Mouse (Mus musculus) limb, embryonic 12.5 days (tissue): ENCODE data around the gene Zfp618. TPM values are rescaled to one million over a fixed set of nuclear protein-coding genes. Genes with fewer than 3 reads are reported as not detected.

ENCODE experiments used
- ATAC-seq: fragments of 200-750 bp; cut with Nextera tagmentation; 2 replicates; pipeline ENCODE4 v1.8.0; 2017; ENCODE audit warnings: low read depth, moderate TSS enrichment; ENCODE audit not compliant: insufficient number of reproducible peaks, insufficient read depth, low FRiP score, low TSS enrichment
- H3K27ac ChIP-seq: fragments of 300-500 bp; sonication (generic); 2 replicates; pipeline ENCODE4 v1.5.1; 2016; ENCODE audit warnings: mild to moderate bottlenecking, moderate library complexity
- H3K27me3 ChIP-seq: fragments of 300-500 bp; sonication (generic); 2 replicates; pipeline ENCODE4 v1.6.1; 2016; ENCODE audit warnings: mild to moderate bottlenecking, moderate library complexity
- H3K36me3 ChIP-seq: fragments of 300-500 bp; sonication (generic); 2 replicates; pipeline ENCODE4 v1.6.1; 2016; ENCODE audit warnings: mild to moderate bottlenecking, moderate library complexity
- H3K4me1 ChIP-seq: fragments of 300-500 bp; sonication (generic); replicated peaks from 2 replicates; pipeline ENCODE4 v1.6.1; 2016
- H3K4me2 ChIP-seq: fragments of 300-500 bp; sonication (generic); 2 replicates; pipeline ENCODE4 v1.6.1; 2016; ENCODE audit warnings: mild to moderate bottlenecking, moderate library complexity
- H3K4me3 ChIP-seq: fragments of 300-500 bp; sonication (generic); replicated peaks from 2 replicates; pipeline ENCODE4 v1.5.1; 2016; ENCODE audit warnings: mild to moderate bottlenecking
- H3K9ac ChIP-seq: fragments of 300-500 bp; sonication (generic); replicated peaks from 2 replicates; pipeline ENCODE4 v1.6.1; 2016; ENCODE audit warnings: mild to moderate bottlenecking, moderate library complexity
- H3K9me3 ChIP-seq: fragments of 300-500 bp; sonication (generic); 2 replicates; pipeline ENCODE4 v1.6.1; 2016; ENCODE audit warnings: mild to moderate bottlenecking, moderate library complexity
- WGBS: fragments of 180-500 bp; shearing (Covaris S2); methylation state at CpG from one replicate; pipeline ENCODE4 v1.1.7; 2016; 5-methylcytosine and 5-hydroxymethylcytosine counted together
- polyA plus RNA-seq: library from polyadenylated mRNA; unstranded; fragments of >200 nt; fragmentation: Nextera tagmentation; extraction: Ambion mirVana; gene quantifications from 2 replicates; pipeline ENCODE4 v1.2.1, GENCODE M21; 2016

Zfp618 gene
- polyA plus RNA-seq, 1 experiment from 2014 or later = 46.1 TPM

DNA sequence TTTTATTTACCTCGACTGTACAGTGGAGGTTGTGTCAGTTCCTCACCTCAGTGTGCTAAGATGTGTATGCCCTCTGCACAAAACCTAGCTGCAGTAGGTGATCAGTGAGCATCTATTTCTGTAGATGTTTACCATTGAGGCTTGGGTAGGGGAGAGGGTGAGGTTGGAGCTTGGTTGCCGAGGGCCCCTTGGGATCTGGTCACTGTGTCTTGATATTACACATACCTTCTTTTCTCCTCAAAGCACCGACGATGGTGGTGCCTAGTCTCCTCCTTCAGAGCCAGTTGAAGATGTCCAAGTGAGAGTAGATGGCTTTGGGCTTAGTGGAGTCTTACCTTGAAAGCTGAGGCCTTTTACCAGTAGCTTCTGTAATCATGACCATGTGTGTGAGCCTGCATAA lies 101.4 kb downstream of the Zfp618 start:
- Histone ChIP-seq H3K9ac (no peak overlapping the region), H3K4me2 (no peak overlapping the region), H3K27me3 (no peaks in the 10 kb centered on the region), H3K4me1 (peaks cover 15% of the 10 kb centered on the region), H3K9me3 (no peaks in the 10 kb centered on the region), H3K27ac (no peak overlapping the region), H3K4me3 (no peak overlapping the region), H3K36me3 (peaks cover 20% of the 10 kb centered on the region)
- WGBS = 94% methylated on average over 4 of the region's 4 CpGs
- ATAC-seq = no peak

GRCm38 (mm10) chr4:63067822-63068221 lies 102.4 kb downstream of the Zfp618 start:
- WGBS = 88% methylated on average over 6 of the region's 6 CpGs
- Histone ChIP-seq H3K4me2 (no peak overlapping the region), H3K27me3 (no peaks in the 10 kb centered on the region), H3K36me3 (peaks cover 12% of the 10 kb centered on the region), H3K4me3 (no peak overlapping the region), H3K27ac (no peak overlapping the region), H3K4me1 (peaks cover 16% of the 10 kb centered on the region), H3K9ac (no peak overlapping the region), H3K9me3 (no peaks in the 10 kb centered on the region)
- ATAC-seq = no peak

DNA sequence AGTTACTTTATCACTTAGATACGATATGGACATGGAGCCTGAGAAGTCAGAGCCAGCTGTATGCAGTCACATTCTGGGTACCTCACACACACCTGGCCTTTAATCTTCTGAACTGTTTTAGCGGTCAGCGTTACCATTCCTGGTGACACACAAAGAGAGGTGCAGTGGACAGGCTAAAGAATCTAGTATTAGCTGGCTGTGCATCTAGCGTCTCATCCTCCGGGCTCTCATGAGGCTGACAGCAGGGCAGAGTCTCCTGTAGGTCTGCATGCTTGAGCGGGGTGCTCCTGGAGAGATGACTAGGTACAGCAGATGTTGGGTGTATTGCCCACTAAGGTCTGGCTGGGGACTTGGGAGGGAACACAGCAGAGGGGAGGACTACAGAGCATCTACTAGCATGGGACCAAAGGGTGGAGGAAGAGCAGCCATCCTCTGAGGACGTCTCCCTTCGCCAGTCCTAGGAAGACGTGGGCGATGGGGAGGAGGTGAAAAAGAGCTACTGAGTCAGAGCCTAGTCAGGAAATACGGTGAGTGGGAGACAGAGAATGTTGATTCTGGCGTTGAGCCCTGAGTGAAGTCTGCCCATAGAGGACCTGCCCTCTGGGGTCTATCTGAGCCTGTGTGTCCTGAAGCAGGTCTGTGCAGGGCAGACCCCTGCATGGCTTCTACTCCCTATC lies 103.3 kb downstream of the Zfp618 start:
- Histone ChIP-seq H3K4me3 (no peak overlapping the region), H3K27me3 (no peaks in the 10 kb centered on the region), H3K27ac (no peak overlapping the region), H3K4me2 (no peak overlapping the region), H3K36me3 (0 out of 2 replicates have a peak, but pooled peaks cover 6% of the 10 kb centered on the region), H3K4me1 (peaks cover 20% of the 10 kb centered on the region), H3K9ac (no peak overlapping the region), H3K9me3 (no peaks in the 10 kb centered on the region)
- 93% methylated on average over 12 of the region's 12 CpGs for WGBS
- no peak for ATAC-seq

GRCm38 (mm10) chr4:63071413-63072260 lies 106.3 kb downstream of the Zfp618 start:
- H3K36me3 ChIP-seq = peaks cover 6% of the 10 kb centered on the region; the same call in 1 of the 2 replicates
- H3K27me3 ChIP-seq = no peaks in the 10 kb centered on the region
- no peaks in the 10 kb centered on the region for H3K9me3 ChIP-seq
- no peak overlapping the region for H3K4me3 ChIP-seq
- H3K4me1 ChIP-seq = peaks cover 15% of the 10 kb centered on the region
- H3K27ac ChIP-seq = no peak overlapping the region
- no peak for ATAC-seq
- H3K9ac ChIP-seq = no peak overlapping the region
- no peak overlapping the region for H3K4me2 ChIP-seq
- 79% methylated on average over 15 of the region's 15 CpGs for WGBS

DNA sequence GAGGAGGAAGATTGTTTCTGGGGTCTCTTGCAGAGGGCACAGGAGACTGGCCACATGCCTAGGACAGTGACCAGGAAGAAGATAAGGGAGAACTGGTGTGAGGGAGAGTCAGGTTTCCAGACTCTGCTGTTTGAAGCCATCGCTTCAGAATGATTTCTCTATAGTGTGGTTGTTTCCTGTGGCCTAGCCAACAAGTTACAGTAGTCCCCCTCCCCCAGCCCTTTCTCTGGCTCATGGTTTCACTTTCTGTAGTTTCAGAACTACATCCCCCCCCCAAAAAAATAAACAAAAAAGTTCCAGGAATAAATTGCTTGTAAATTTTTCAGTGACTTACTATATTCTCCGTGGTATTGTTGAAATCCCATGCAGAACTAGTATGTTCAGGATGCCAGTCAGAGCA lies 107.8 kb downstream of the Zfp618 start:
- Histone ChIP-seq H3K4me3 (no peak overlapping the region), H3K36me3 (peaks cover 20% of the 10 kb centered on the region), H3K9me3 (no peaks in the 10 kb centered on the region), H3K27me3 (no peaks in the 10 kb centered on the region), H3K9ac (no peak overlapping the region), H3K4me1 (peaks cover 5% of the 10 kb centered on the region; the same call in 1 of the 2 replicates), H3K4me2 (no peak overlapping the region), H3K27ac (no peak overlapping the region)
- no peak for ATAC-seq
- WGBS = 91% methylated on average over 2 of the region's 2 CpGs

DNA sequence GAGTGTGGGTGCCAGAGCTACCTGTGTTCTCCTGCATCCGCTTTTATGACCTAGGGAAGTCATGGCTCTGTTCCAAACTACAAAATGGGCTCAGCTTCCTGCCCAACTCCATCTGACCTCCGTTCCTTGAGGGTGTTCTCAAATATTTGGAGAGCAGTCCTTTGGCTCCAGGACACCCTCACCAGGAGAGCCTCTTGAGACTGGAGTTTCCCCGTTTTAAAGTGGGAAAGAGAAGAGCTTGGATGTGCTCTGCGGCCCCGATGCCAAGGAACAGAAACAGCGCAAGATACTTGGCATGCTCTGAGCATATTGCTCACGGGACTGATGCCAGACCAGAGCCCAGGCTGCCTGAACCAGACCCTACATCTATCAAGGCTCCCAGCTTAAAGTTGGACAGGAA lies 113.8 kb downstream of the Zfp618 start:
- ATAC-seq = no peak
- H3K4me3 ChIP-seq = no peak overlapping the region
- H3K4me2 ChIP-seq = no peak overlapping the region
- no peak overlapping the region for H3K27ac ChIP-seq
- no peak overlapping the region for H3K9ac ChIP-seq
- 87% methylated on average over 7 of the region's 7 CpGs for WGBS
- no peaks in the 10 kb centered on the region for H3K27me3 ChIP-seq
- peaks cover 9% of the 10 kb centered on the region for H3K4me1 ChIP-seq
- H3K9me3 ChIP-seq = no peaks in the 10 kb centered on the region; the same call in 1 of the 2 replicates
- peaks cover 61% of the 10 kb centered on the region for H3K36me3 ChIP-seq

DNA sequence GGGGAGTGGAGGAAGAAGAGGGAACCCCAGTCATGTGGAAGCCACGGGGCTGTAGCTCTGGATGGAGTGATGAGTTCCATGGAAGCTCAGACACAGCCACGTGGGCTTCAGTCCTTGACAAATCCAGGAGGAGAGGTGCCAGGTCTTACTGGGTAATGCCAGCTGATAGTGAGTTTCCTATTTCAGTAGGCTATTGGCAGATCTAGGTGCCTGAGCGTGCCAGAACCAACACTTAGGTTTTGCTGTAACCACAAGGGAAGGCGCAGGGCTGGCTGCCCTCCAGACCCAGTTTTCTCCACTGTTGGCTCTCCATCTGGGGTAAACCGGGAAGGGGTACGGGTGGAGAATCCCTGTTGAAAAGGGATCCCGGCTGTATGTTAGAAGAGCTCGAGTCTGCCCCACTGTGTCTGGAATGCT lies 119.1 kb downstream of the Zfp618 start:
- H3K4me2 ChIP-seq = no peak overlapping the region
- no peak for ATAC-seq
- no peaks in the 10 kb centered on the region; the same call in 1 of the 2 replicates for H3K9me3 ChIP-seq
- no peak overlapping the region for H3K27ac ChIP-seq
- no peaks in the 10 kb centered on the region for H3K27me3 ChIP-seq
- no peak overlapping the region for H3K9ac ChIP-seq
- no peak overlapping the region for H3K4me3 ChIP-seq
- H3K36me3 ChIP-seq = peaks cover 89% of the 10 kb centered on the region
- WGBS = 86% methylated on average over 8 of the region's 8 CpGs
- H3K4me1 ChIP-seq = no peaks in the 10 kb centered on the region

DNA sequence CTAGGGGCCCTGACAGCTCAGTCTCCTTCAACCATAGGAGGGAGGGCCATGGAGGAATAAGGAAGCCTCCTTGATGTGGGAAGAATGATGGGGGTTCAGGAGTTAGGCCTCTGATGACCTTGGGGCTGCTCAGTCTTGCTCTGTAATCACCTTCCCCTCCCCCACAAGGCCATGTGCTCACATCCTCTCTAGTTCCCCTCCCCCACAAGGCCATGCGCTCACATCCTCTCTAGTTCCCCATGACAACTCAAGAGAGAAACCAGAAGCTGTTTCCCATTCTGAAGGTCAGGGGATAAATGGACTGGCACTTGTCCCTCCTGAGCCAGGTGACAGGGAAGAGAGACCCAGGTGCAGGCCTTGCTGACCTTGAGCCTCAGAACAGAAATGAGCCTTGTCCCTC lies 124.1 kb downstream of the Zfp618 start:
- no peak overlapping the region for H3K4me3 ChIP-seq
- H3K9me3 ChIP-seq = no peaks in the 10 kb centered on the region
- H3K36me3 ChIP-seq = peaks cover 85% of the 10 kb centered on the region
- WGBS = 76% methylated on average over 1 of the region's 1 CpGs
- H3K9ac ChIP-seq = no peak overlapping the region
- no peak overlapping the region for H3K4me2 ChIP-seq
- no peaks in the 10 kb centered on the region for H3K27me3 ChIP-seq
- no peak for ATAC-seq
- no peak overlapping the region for H3K27ac ChIP-seq
- H3K4me1 ChIP-seq = peaks cover 19% of the 10 kb centered on the region

- Histone ChIP-seq H3K27me3 (no peaks in the 10 kb centered on the region), H3K36me3 (peaks cover 94% of the 10 kb centered on the region), H3K27ac (no peak overlapping the region), H3K9ac (no peak overlapping the region), H3K4me3 (no peak overlapping the region), H3K4me2 (no peak overlapping the region), H3K4me1 (peaks cover 19% of the 10 kb centered on the region), H3K9me3 (no peaks in the 10 kb centered on the region)
- WGBS = 72% methylated on average over 5 of the region's 5 CpGs
- no peak for ATAC-seq
Measured at GRCm38 (mm10) chr4:63091151-63091550, 125.8 kb downstream of the Zfp618 start.

GRCm38 (mm10) chr4:63097603-63098002 lies 132.2 kb downstream of the Zfp618 start:
- Histone ChIP-seq H3K4me2 (no peak overlapping the region), H3K36me3 (peaks cover 79% of the 10 kb centered on the region), H3K9me3 (0 out of 2 replicates have a peak, but pooled peaks cover 7% of the 10 kb centered on the region)

DNA sequence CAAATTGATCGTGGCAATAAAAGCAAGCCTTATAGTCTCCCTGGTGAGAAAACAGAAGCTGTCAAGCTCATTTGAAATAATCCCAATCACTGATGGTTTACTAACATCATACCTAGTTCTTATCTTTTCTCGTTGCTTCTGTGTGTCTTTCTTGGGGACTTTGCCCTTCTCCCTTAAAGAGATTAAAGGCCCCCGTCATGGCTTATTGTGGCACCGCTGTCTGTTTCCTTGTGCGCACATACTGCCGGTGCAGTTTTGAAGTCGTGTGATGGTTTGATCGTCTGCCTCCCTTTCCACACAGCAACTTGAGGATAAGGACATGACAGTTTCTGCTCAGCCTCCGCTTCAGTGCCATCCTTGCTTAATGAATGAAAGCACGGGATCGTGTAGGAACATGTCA lies 135.1 kb downstream of the Zfp618 start:
- H3K9me3 ChIP-seq = 0 out of 2 replicates have a peak, but pooled peaks cover 7% of the 10 kb centered on the region
- no peak overlapping the region for H3K4me3 ChIP-seq
- no peaks in the 10 kb centered on the region for H3K27me3 ChIP-seq
- ATAC-seq = no peak
- H3K36me3 ChIP-seq = peaks cover 83% of the 10 kb centered on the region
- H3K4me1 ChIP-seq = peaks cover 7% of the 10 kb centered on the region; the same call in 1 of the 2 replicates
- H3K4me2 ChIP-seq = no peak overlapping the region
- H3K27ac ChIP-seq = no peak overlapping the region
- H3K9ac ChIP-seq = no peak overlapping the region
- WGBS = 93% methylated on average over 11 of the region's 11 CpGs

More at GRCm38 (mm10) chr4:63097603-63098002, 132.2 kb downstream of the Zfp618 start:
- WGBS = 80% methylated on average over 1 of the region's 1 CpGs
- Histone ChIP-seq H3K4me3 (no peak overlapping the region), H3K27ac (no peak overlapping the region), H3K27me3 (no peaks in the 10 kb centered on the region), H3K4me1 (peaks cover 11% of the 10 kb centered on the region), H3K9ac (no peak overlapping the region)
- ATAC-seq = no peak
